Mouse (Mus musculus) bone marrow macrophage, adult 2 months (primary cell): ENCODE measurements at regions not wholly inside any gene's neighbourhood (a gene's known extent, or its start where the extent isn't known, plus 50 kb on each side); places are given as distances from the start of the nearest gene placed in this dataset.
"Not testable (repeated sequence)": the region's sequence is repeated elsewhere in the genome, so short reads cannot be mapped to it uniquely, and the experiment has no call there.

Experiments
- CTCF ChIP-seq: IDR thresholded peaks from 2 replicates; pipeline ENCODE4 v1.5.1; 2012; ENCODE audit warnings: low read depth, mild to moderate bottlenecking, low read length, moderate library complexity
- POLR2A ChIP-seq: IDR thresholded peaks from 2 replicates; pipeline ENCODE4 v1.6.1; 2012; ENCODE audit warnings: mild to moderate bottlenecking, low read depth, low read length, borderline replicate concordance

- TF ChIP-seq CTCF, POLR2A: not testable (repeated sequence)
These were observed 70.8 kb upstream of the Slc2a12 start for GRCm38 (mm10) chr10:22574048-22574447.
